Mouse (Mus musculus): ENCODE measurements around the gene Tgfbi. TPM values are rescaled to one million over a fixed set of nuclear protein-coding genes. Genes with fewer than 3 reads are reported as not detected.

The Tgfbi gene
- total RNA-seq, 2 experiments from 2014 or later = 2.9 to 4.3 TPM

DNA sequence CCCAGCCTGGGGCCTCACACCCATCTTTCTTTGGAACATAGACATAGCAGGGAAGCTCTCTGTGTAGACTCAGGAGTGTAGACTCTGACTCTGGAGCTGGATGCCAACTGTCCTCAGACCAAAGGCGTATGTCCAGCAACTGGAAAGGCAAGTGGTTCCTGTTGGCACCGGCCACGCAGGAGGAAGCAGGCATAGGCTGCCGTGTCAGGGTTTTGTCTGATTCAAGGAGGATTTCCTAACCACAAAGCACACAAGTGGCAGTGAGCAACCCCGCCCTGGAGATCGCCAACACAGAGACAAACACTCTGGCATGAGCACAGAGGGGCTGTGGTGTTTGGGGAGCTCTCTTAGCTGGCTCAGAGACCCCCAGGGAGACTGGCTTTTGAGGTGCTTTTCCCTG, 17.2 kb downstream of the Tgfbi start:
- intact Hi-C loops (cut with DNase I) = no loop called here
- DNase-seq (ENCODE audit: low spot score in 2 of 2) = no peak

DNA sequence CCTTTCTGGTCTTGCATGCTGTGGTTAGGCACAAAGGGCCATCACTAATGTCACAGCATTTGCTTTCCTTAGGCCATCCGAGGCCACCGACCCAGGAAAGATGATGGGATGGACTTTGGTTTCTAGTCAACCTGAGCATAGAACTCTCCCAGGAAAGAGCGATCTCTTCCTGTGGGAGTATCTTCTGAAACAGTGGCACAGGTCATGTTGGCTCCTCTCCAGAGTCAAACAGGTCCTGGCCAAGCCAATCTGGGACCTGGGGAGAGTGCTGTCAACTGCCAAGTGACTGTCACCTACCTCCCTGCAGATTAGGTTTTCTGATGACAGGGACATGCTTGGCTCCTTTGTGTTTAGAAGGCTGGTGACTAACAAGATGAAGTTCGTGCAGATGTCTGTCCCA, 20.8 kb downstream of the Tgfbi start:
- DNase-seq (ENCODE audit: low spot score in 2 of 2) = no peak
- intact Hi-C loops (cut with DNase I) = no loop called here

DNA sequence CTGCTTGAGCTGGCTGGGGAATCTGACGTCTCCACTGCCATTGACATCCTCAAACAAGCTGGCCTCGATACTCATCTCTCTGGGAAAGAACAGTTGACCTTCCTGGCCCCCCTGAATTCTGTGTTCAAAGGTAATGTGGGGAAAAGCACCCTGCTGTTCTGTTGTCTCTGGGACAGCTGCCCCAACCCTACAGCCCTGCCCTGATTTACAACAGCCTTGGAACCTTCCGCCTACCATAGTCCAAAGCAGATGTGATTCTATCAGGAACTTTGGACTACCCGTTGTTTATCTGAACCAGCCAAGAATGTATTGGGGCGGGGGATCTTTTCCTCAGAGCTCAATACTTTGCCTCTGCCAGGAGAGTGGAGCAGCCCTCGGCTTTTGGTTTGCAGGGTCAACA, 21.2 kb downstream of the Tgfbi start:
- intact Hi-C loops (cut with DNase I) = no loop called here

DNA sequence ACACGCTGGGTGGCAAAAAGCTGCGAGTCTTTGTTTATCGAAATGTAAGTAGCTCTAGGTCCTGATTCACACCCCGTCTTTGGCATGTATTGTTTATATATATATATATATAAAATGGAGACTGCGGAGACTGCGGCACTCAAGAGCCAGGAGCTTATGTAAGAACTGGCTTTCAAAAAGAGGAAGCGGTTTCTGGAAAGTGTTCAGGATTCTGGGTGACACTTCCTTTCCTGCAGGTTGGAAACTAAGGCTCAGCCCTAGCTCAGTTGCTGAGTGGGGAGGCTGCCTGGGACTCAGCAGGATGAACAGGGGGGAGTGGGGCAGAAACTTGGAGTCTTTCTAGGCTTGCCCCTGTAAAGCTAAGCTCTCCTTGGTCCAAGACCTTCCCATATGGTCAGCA, 22.0 kb downstream of the Tgfbi start:
- DNase-seq (ENCODE audit: low spot score in 2 of 2) = no peak
- intact Hi-C loops (cut with DNase I) = no loop called here

More for the DNA sequence above, 21.2 kb downstream of the Tgfbi start:
- no peak for DNase-seq (ENCODE audit: low spot score in 2 of 2)

DNA sequence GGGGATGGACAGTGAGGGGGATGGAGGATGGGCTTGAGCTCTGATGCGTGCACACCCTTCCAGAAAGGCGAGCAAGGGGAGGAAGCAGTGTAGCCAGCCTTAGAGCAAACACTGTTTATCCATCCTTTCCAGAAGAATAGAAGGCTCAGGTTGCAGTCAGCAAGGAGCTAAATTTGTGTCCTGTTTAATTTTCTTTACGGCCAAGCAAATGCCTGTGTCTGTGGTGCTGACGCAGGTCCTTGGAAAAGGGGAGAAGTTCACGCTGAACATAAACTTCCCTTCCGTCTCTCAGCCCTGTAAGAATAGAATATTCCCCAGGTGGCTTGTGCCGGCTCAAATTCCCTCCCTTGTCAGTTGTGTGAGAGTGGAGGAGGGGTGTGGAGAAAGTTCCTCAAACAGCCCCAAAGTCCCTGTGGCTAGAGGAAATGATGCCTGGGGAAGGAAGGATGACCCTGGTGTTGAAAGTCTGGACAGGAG, 24.9 kb downstream of the Tgfbi start:
- intact Hi-C loops (cut with DNase I) = no loop called here

DNA sequence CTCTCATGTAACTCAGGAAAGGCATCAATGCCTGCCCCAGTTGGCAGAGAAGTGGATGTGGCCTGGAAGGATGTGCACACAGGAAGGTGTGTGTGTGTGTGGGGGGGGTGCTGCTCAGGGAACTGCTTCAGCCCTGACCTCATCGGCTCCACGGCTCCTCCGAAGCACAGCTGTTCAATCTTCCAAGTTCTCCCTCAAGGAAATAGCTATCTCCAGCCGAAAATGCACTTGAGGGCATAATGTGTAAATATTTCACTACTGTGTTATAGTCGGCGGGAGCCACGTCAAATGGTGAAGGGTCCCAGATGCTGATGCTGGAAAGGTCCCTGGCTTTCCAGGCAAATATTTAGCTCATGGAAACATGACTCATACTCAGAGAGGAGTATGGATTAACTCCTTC, 25.6 kb downstream of the Tgfbi start:
- DNase-seq (ENCODE audit: low spot score in 2 of 2) = no peak
- intact Hi-C loops (cut with DNase I) = no loop called here

More for the DNA sequence above, 24.9 kb downstream of the Tgfbi start:
- DNase-seq (ENCODE audit: low spot score in 2 of 2) = no peak

DNA sequence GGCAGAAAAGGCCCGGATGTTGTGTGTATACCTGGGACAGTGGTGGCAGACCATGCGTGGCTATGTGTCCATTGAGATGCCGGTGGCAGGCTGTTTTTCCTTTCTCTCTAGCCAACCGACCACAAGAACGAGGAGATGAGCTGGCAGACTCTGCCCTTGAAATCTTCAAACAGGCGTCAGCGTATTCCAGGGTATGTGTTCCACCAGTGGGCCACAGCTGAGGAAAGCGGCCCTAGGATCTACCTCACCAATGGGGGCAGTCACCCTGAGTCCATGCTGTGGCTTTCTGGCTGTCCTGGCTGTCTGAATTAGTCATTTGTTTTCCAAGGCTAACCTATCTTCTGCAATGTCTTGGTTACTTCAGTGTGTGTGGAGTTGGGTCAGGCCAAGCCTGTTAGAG, 27.7 kb downstream of the Tgfbi start:
- intact Hi-C loops (cut with DNase I) = no loop called here
- no peak for DNase-seq (ENCODE audit: low spot score in 2 of 2)

DNA sequence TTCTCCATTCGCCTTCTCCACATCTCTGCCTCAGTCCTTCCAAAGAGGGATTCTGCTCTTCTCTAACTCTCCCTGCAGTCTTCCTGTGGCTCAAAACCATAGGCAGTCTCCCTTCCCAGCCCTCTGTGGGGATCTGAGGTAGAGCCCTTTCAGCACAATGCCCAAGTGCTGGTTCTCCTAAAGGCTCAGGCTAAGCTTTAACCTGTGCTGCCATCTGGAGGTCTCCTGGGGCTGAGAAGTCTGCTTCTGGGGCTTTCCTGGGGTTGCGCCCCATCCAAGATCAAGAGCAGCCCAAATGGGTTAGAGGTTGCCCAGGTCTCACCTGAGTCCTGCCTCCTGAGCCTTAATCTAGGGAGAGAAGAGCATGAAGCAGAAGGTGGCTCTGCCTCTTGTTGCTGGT, 32.4 kb downstream of the Tgfbi start:
- intact Hi-C loops (cut with DNase I) = loop anchor here (5.0 kb wide), 1 partner anchor 69 kb away; no protein-coding TSS in a partner anchor
- peak in 1 of 2 experiments; percentile 12 for DNase-seq (ENCODE audit: low spot score in 2 of 2)

DNA sequence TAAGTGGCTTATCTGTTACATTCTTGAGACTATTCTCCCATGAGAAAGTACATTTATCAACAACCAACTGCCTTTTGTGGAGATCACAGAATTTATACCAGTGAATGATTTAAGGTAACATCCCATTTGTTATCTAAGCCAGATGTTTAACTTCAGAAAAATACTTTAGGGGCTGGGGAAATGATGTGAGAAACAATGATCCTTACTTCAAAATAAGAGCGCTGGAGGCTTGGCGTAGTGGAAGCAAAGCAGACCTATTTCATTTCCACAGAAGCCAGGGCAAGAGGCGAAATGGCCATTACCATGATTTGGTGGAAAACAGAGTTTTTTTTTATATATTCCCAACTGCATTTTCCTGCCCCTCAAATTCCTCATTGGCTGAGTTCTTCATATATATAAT, 34.7 kb downstream of the Tgfbi start:
- no peak for DNase-seq (ENCODE audit: low spot score in 2 of 2)
- intact Hi-C loops (cut with DNase I) = loop anchor here (5.0 kb wide), 1 partner anchor 72 kb away; no protein-coding TSS in a partner anchor

DNA sequence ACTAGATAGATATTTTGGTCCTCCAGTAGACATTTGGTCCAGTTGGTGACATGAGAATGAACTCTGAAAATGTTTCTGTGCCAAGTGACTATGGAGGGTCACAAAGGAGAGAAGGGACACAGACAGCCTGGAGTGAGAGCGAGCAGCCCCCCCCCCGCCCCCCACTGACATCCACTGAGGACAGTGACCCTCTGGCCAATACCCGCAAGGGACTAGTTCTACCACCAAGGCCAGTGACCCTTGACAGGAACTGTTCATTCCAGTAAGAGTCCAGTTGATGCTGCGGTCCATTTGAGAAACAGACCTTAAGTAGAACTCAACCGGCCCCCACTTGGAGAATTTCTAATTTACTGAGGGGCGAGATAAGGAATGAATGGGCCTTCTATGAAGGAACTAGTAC, 36.4 kb downstream of the Tgfbi start:
- intact Hi-C loops (cut with DNase I) = no loop called here
- DNase-seq (ENCODE audit: low spot score in 2 of 2) = no peak

DNA sequence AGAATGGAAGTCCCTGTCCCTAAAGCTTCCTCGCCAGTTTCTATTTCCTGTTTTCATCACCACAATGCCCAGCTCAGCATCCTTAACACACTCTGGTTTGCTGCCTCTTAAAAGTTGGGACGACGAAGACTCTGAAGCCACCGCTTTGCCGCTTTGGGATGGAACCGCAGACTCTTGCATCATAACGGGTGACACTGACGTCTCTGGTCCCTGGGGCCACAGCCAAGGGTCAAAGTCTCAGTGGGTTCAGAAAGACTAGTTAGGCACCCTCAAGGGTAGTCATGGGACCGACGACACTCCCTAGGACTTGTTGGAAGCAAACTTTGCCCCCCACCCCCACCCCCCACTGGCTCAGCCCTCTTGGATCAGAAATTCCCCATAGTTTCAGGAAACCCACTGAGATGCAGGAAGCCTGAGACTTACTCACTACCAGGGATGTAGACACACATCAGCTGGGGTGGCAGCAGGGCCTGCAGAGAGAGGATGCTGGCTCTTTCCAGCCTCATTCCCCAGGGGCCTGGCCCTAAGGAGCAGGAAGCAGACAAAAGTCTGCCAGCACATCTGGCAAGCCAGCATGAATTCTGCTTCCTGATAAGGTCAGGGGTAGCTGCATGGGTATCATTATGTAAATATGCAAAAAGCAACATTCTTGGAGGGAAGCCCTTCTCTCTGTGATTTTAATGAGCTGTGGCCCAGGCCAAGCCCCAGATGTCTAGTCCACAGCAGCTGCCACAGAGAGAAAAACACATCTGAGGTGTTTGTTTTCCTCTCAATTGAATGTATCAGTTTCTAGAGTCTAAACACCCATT, 38.5 kb downstream of the Tgfbi start:
- no peak for DNase-seq (ENCODE audit: low spot score in 2 of 2)
- intact Hi-C loops (cut with DNase I) = no loop called here

DNA sequence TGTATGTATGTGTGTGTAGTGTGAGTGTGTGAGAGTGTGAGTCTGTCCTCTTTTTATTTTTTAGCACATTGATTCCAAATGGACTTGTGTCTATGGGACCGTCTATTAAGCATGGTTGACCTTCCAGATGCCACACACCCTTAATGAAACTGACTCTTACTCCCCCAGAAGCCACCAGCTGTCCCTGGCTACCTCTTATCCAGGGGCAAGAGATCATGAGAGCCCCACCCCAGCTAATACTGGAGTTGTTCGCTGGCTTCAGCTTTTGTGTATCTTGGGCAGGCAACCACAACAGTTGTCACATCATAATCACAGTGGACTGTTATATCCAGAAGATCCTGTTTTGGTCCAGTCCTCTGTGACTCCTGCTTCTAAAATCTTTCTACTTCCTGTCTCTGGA, 40.7 kb downstream of the Tgfbi start:
- intact Hi-C loops (cut with DNase I) = no loop called here
- no peak for DNase-seq (ENCODE audit: low spot score in 2 of 2)

DNA sequence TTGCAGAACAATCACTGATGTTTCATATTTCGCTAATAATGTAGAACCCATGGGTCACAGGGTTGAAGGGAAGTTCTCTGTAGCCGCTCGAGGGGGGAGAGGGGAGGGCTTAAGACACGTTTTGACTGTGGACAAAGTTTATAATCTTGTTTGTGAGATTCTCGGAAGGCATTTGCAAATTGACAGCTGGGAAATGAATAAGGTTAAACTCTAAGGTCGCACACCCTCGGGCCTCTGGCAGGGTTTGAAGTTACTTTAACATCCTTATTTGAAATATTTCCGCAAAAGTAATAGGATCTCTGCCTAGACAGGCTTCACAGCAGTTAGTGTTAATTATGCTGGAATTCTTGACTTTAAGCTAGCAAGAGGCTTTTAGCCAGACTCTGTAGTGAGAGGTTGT, 43.1 kb downstream of the Tgfbi start:
- no peak for DNase-seq (ENCODE audit: low spot score in 2 of 2)
- intact Hi-C loops (cut with DNase I) = no loop called here

DNA sequence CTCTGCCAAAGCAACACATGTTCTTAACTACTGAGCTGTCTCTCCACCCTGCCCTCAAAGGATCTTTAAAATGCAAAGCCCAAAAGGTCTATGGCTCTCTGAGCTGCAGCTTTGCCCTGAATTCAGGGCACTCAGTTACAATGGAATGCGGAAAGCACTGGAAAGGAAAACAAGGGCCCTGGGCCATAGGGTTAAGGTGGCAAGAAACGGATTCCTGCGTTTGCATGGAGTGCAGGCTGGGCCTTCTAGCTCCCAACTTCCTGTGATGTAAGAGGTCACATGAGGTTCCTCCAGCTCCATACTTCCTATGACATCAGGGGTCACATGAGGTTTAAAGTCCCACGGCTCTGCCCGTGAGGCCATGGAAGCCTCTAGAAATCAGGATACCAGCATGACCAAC, 44.9 kb downstream of the Tgfbi start:
- no peak for DNase-seq (ENCODE audit: low spot score in 2 of 2)
- intact Hi-C loops (cut with DNase I) = no loop called here

DNA sequence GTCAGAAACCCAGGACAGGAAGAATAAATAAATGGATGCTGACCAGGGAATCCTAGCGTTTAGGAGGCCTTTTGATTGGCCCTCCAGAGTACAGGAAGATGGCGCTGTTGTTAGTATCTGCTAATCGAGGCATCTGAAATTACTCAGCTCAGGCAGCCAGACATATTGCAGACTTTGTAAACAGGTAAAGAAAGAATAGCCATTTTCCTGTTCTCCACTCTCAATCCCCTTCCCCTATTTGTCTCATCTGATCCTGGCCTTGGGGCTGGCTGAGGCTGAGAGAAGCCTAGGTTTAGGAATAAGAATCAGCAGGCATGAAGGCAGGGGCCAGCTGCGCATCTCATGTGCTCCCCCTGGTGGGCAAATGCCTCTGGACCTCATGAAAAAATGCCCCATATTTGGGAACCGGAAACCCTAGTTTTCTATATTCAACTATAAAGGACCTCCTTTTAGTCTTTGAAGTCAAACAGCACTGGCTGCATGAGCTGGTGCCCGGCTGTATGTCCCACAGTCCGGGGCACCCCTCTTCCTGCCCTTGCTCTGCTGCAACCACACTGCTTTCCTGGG, 48.7 kb downstream of the Tgfbi start:
- DNase-seq (ENCODE audit: low spot score in 2 of 2) = peak; percentile 39 to 65
- intact Hi-C loops (cut with DNase I) = loop anchor here (5.0 kb wide), 1 partner anchor 181 kb away; no protein-coding TSS in a partner anchor

DNA sequence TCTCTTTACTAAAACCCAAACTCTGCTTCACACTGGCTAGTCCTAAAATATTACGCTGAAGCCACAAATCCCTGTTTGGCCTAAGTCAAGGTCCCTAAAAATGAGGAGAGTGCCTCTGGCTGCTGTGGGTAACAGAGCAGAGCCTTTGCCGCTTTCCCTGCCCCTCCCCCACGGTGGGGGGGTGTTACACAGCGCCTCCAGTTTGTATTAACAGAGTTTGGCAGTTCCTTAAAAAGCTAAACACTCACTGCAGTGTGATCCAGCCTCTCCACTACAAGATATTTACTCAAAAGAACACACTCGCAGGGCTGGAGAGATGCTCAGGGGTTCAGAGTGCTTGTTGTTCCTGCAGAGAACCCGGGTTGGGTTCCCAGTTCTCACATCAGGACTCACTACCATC, 49.6 kb downstream of the Tgfbi start:
- intact Hi-C loops (cut with DNase I) = loop anchor here (5.0 kb wide), 1 partner anchor 182 kb away; no protein-coding TSS in a partner anchor
- no peak for DNase-seq (ENCODE audit: low spot score in 2 of 2)

DNA sequence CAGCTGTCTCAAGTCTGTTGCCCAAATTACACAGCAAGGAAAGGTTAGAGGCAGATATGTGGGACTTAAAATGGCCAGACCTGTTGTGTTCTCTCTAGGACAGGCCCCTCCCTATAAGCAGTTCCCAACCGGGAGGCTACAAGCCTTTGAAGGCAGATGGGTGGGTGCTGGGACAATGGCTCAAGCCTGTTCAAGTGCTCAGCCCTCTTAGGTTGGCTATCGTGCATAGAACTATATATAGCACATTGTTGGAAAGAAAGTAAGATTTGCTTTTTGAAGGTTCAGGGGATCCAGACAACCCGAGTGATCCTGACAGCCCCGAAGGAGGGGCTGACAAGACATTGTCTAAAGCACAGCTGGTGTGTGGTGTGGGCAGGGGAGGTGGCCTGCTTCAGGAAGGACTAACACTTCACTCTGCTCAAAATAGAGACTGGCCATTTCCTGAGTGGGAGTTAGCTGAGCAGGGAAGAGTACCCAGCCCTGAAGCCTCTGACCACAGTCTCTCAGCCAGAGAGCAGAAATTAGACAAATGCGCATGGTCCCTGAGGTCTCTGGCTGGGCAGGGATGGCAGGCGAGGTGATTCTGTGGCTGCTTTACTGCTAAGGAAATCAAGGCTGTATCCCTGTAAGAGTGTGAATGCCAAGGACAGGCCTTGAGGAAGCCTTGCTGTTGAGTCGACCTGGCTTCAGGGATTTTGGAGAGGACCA, 52.7 kb downstream of the Tgfbi start:
- peak in 1 of 2 experiments; percentile 6 for DNase-seq (ENCODE audit: low spot score in 2 of 2)
- intact Hi-C loops (cut with DNase I) = no loop called here

DNA sequence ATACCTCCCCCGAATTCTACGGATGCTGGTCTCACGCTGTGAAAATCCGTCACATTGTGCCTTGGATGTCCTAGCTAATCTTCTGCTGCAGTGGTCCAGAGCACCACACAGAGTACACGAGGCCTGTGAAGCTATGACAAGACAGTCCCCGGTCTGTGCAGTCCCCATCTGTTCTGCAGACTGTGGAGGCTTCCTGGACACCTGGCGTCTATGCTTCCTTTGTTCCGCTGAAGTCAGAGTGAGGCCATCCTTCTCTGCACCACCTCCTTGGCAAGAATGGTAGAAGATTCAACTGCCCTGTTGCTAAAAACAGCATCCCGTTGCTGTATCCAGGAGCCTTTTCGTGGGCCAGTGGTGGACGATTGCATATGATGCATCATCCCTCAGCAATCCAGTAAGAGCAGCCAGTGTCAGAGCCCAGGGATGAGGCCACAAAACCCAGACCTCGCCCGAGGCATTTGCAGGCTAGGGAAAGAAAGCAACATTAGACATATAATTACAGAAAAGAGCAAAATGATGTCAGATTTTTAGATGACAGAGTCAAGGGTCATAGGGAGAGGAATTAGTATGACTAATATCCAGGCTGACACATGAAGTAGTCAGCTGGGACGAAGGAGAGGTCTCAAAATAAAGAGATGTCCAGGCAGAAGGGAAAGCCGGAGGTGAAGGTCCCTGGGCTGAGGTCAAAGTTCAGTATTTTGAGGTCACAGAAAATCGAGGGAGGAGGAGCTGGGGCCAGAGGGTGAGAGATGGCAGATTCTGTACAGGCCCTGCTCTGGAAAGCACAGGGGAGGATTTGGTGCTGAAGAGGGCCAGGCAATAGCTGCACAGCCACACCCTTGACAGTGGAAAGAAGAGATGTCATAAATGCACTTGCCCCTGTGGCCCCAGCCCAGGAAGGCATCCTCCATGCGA, 55.2 kb downstream of the Tgfbi start:
- DNase-seq (ENCODE audit: low spot score in 2 of 2) = no peak
- intact Hi-C loops (cut with DNase I) = no loop called here

DNA sequence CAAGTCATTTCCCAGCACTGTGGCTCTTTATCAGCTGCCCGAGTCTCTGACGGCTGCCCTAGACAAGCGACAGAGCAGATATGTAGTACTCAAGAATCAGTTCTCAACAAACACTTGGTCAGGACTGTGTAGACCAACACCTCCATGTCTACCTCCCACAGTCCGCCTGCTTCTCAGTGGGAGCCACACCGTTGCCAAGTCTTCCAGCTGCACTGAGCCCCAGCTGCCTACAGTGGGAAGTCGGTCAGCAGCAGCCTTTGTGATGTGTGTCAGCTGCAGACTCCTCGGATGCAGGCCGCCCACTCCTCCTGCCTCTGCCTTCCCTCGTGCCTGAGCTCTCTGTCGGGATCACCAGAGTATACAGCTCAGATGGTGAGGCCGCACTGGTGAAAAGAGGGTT, 61.9 kb downstream of the Tgfbi start:
- intact Hi-C loops (cut with DNase I) = no loop called here
- DNase-seq (ENCODE audit: low spot score in 2 of 2) = peak in 1 of 2 experiments; percentile 16

All from left cerebral cortex, postnatal 36 days (tissue).